Mouse (Mus musculus): ENCODE measurements around the gene Ddr1.
"Not testable (repeated sequence)": the region's sequence is repeated elsewhere in the genome, so short reads cannot be mapped to it uniquely, and the experiment has no call there.

The Ddr1 gene

DNA sequence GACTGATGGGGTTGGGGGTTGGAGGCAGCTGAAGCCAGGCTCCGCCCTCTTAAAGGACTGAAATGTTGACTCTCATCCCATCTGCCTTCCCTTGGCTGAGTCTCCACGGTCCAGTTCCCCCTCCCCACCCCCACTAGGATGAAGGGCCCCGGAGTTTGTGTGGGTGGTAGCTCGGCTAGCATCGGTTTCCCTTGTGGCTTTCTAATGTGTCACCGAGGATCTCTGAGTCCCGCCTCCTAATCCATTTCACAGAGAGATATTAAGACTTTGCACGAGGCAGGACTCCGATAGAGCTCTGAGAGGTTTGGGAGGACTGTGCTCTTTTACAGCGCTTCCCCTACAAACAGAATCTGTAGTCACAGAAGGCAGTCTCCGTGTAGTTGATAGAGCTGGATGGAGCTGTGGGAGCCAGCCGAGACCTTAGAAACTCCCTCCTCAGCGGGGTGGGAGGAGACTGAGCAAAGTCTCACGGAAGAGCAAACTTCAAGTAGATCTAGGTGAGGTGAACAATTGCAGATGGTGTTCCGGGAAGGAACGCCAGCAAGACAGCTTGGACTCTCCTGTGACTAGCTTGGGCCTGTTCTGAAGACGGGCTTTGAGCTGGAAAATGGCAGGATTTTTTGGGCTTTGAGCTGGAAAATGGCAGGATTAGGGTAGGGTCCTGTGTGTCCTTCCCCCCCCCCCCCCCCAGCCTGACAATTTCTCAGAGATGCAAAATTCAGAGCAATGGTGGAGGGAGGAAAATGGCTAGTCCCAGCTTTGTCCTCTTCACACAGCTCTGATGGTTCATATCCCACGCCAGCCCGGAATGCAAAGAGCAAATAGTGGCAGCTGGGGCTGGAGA, at the start of gene Ddr1:
Gene Ddr1, minus strand, starts transcription at position 1 of the 844 bp plus-strand sequence.
- no peak for DNase-seq

DNA sequence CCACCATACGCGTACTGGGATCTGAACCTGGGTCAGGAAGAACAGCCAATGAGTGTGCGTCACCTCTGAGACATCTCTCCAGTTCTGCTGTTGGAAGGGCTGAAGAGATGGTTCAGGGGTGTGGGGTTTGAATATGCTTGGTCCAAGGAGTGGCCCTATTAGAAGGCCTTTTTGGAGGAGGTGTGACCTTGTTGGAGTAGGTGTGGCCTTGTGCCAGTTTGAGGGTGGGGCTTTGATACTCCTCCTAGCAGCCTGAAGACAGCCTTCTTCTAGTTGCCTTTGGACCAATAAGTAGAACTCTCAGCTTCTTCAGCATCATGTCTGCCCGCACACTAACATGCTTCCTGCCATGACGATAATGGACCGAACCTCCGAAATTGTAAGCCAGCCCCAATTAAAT, 49.2 kb upstream of the Ddr1 start:
- no peak for DNase-seq

DNA sequence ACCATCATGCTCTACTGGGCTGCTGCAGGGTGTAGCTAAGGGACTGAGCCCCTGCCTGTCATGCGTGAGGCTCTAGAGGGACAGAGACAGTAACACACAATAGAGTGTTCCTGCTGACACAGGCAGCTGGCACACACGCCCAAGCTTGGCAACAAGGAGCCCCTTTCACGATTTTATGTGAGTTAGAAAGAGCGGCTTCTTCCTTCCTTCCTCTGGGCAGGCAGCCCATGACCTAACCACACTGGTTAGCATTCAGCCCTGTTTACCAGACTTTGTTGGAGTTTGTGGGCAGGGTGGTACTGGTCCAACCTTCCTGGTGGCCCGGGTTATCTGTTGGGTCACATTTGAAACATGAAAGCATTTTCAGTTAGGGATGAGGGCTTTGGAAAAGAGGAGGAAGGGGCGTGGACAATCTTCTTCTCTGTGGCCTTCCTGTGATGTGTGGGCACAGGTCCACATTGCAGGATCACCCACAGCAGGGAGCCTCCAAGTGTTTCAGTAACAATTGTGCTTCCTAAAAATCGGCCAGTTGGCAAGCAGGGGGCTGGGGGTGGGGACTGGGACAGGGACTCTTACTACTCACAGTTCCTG, 47.9 kb upstream of the Ddr1 start:
- DNase-seq, result no peak

DNA sequence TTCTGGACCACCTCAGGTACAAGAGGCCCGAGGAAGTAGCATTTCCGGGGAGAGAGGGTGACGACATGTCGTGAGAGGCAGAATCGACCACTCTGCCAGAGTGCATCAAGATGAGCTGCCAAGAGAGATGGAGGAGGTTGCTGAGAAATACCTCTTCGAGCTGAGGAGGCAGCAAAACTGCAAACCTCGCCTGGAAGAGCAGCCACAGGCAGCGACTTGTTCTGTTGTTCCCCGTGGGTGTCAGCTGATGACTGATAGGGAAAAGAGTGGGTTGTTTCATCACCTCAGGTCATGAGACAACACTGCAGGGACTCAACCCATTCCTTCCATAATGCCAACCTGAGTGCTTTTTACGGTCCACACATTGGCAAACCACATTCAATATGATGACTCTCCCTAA, 45.3 kb upstream of the Ddr1 start:
- no peak for DNase-seq

DNA sequence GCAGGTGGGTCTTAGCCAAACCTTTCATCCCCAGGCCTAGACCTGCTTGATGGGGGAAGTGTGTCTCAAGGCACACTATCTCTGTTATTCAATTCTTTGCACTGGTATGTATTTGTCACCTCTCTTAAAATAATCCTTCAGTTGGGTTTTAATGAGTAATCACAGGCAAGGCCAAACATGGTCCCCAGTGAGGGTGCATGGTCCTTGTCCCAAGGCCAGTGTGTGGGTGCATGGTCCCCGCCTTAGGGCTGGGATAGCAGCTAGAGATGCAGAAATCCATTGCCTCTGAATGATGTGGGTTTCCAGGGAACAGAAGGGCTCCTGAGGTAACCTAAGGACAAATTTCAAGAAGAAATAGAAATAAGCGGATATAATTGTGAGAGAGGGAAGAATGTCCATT, 39.9 kb upstream of the Ddr1 start:
- DNase-seq, result no peak

DNA sequence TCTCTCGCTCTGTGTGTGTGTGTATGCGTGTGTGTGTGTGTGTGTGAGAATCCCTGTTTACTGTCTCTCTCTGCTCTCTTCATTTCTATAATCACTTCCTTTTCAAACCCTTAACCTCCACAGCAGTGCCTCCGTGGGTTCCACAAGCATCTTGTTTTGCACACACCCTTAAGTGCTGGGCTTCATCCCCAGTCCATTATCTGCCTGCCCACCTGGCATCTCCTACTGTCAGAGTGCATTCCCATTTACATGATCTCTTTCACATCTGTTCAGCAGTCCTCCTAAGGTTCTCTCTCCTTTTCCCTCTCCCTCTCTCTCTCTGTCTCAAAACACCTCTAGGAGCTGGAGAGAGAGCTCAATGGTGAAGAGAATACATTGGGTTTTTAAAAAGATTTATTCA, 38.5 kb upstream of the Ddr1 start:
- no peak for DNase-seq

DNA sequence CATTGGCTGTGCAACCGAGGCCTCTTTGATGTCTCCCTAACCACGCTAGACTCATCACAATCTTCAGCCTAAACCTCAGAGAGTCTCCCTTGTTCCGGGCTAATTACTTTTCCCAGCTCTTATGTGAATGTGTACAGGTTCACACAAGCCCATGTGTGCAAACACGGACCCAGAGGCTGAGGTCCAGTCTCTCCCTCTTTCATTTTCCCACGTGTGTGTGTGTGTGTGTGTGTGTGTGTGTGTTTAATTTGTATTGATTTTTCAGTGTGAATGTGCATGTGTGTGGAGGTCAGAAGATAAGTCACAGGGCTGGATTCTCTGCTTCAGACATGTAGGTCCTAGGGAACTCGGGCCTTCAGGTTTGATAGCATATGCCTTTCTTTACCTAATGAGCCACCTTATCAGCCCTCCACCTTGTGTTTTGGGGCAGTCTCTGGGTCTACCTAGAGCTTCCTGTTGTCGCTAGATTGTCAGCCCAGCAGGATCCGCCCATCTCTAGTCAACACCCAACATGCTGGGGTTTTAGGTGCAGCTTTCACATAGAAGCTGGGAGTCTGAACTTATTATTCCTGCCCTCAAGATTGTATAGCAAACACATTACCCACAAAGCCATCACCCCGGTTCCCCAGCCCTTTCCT, 37.3 kb upstream of the Ddr1 start:
- no peak for DNase-seq

DNA sequence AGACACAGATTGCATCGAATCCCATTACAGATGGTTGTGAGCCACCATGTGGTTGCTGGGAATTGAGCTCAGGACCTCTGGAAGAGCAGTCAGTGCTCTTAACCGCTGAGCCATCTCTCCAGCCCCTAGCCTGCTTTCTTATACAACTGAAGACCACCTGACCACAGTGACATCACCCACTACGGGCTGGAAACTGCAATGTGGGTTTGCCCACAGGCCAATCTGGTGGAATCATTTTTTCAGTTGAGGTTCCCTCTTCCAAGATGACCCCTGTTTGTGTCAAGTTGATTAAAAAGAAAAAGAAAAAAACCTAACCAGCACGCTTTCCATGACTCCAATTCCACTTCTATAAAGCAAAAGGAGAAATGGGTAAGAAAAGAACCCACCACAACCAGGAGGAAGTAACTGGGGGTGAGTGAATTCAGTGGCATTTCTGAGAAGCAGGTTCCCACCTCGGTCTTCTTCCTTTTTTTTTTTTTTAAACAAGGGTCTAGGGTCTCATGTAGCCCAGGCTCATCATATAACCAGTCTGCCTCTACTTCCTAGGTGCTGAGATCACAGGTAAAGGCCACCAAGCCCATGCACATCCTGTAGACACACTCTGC, 36.0 kb upstream of the Ddr1 start:
- DNase-seq, result no peak

DNA sequence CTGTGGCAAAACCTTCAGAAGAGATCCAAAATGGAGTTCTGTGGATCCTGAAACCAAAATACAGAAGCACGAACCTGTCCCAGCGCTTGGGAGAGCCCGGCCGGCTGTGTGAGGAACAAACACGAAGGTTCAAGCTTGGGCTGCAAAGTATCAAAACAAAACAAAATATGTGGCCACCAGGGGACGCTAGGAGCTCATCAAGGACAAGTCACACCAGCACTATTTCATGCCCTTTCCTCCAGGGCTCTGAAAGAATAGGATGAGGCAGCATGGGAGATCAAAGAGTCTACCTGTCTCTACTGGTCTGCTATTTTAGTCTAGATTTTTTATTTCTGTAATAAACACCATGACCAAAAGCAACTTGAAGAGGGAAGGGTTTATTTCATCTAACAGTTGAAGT, 35.3 kb upstream of the Ddr1 start:
- DNase-seq, result peak; percentile 96

DNA sequence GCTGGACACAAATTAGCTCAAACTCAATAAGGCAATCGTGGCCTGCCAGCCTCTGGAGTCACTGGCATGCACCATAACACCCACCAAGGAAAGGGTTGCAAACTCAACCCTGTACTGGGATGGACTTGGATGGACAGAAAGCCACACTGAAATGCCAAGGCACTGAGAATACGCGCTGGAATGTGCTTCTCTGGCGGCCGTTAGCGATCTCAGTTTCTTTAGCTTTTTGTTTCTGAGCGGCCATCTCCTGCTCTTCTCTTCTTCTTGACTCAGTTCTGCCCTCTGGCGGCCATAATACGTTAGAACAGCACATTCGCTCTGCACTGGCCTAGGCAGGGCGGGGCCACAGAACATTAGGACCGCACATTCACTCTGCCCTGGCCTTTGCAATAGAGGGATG, 33.3 kb upstream of the Ddr1 start:
- peak; percentile 82 for DNase-seq

DNA sequence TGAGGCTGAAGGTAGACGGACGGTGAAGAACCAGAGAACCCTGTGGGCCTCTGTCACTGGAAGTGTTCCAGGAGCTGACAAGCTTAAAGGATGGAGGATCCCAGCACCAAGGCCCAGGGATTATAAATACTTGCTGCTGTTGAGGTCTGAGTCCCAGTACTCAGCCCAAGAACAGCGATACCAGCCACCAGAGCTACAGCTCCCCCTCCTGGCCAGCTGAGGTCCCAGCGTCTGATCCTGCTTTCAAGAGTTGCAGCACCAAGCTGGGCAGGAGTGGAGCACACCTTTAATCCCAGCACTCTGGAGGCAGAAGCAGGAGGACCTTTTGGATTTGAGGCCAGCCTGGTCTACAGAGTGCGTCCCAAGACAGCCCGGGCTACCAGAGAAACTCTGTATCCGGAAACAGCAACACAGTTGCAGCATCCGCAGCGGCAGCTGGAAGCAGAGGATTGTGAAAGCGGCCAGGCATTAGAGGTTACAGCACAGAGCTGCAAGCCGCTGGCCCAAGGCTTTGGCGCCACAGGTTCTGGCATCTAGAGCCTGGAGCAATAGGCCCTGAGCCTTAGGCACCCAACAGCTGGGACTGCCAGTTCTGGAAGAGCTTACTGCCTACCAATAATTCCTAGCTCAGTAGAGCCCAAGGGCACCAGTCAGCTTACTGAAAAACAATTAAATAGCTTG, 32.0 kb upstream of the Ddr1 start:
- DNase-seq, result peak; percentile 56

DNA sequence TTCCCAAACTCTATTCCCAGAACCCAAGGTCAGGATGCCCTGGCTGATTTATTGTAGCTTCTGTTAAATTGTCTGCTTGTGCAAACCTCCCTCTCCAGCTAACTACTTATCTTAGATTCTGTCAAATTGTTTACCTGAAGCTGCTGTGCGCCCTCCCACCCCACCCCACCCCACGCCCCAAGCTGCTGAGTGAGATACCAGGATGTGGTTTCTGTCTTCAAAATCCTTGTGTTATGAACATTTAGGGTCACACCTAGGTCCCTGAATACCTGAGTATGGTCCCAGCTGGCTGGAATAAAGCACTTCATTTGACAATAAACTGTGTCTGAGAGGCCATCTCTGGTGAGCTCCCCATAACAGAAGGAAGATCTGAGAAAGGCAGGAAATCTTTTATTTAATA, 30.1 kb upstream of the Ddr1 start:
- DNase-seq, result no peak

DNA sequence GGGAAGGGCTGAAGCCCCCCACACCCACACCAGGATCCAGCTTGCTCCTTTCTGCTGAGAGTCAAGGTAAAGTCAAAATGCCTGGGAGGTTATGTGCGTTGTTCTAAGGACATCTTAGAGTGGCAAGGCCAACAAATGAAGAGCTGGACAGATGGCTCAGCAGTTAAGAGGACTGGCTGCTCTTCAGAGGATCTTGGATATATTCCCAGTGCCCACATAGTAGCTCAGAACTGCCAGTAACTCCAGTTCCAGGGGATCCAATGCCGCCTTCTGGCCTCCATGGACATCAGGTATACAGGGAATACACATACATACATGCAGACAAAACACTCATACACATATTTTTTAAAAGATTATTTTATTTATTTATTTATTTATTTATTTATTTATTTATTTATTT, 29.0 kb upstream of the Ddr1 start:
- DNase-seq, result no peak

DNA sequence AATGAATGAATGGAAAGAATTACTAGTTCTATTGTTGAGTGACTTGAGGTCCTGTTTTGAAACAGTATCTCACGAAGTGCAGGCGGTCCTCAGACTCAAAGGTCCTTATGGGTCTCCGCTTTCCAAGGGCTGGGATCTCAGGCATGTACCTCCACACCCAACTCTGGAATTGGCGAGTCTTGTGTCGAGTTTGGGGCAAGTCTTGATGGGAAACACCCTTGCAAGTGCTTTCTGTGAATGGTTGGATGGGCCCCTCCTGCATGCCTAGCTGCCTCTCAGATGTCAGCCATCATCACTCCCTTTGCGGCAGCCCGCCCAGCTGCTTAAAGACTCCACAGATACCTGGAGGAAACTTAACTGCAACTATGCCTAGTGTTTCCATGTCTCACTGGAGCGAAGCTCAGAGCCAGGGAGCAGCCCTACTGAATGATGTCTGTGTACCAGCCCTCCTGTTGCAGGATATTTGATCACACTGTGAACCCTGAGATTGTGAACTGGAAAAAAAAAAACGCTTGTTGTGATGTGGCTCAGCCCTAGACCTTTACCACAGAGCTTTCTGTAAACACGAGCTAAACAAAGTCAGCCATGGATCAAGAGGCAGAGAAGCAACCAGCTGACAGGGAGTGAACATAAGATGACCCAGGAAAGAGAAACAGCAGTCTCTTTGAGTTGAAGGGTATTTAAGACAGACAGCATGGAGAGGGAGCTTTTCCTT, 27.2 kb upstream of the Ddr1 start:
- no peak for DNase-seq

DNA sequence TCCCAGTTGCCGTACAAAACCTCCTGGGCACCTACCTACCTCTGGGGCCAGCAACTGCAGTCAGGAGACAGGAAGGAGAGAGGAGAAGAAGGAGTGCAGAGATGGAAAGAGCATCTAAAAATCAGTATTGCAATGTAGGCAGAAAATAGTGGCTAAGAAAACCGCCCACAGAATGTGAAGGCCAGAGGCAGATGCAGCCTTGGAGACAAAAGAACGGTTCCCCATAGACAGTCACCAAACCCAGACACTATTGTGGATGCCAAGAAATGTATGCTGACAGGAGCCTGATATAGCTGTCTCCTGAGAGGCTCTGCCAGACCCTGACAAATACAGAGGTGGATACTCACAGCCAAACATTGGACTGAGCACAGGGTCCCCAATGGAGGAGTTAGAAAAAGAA, 25.7 kb upstream of the Ddr1 start:
- not testable (repeated sequence) for DNase-seq

DNA sequence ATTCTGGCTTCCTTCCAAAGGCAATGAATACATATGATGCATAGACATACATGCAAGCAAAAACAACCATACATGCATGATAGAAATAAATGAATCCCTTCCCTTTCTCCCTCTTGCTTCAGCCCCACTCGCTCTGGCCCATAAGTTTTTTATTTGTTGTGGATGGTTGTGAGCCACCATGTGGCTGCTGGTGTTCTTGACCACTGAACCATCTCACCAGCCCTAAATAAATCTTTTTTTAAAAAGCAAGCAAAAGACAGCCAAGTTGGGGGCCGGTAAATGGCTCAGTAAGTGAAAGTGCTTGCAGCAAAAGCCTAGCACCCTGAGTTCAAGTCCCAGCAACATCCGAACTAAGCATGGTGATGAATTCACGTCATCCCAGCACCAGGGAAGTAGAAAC, 24.4 kb upstream of the Ddr1 start:
- DNase-seq, result no peak

DNA sequence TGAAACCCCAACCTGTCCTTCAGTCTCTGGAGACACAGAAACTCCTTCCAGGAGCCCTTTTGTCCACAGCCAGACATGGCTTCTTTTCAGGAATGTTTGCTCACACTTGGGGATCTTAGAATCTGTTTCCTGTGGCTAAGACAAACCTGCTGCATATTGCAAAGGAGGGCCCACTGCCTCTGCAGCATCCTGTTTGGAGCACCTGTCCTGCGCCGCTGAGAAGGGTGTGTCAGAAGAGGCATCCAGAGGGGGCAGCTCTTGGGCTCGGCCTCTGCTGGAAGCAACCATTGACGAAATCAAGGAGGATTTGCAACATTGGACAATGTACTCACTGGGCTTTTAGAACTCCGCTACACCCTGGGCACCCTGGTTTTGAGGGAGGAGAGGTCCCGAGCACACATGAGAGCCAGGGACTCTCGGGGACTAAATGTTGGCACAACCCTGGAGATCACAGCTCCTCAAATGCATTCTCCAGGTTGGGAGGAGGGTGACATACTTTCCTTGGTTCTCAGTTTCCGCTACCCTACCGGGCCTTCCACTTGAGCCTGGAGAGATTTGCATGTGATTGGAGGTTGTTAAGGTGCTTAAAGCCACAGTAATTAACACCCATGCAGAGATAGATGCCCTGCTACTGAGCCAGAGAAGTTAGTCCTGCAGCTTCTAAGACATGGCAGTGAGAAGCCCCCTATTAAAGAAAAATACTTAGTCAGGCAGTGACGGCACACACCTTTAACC, 23.2 kb upstream of the Ddr1 start:
- DNase-seq, result no peak

DNA sequence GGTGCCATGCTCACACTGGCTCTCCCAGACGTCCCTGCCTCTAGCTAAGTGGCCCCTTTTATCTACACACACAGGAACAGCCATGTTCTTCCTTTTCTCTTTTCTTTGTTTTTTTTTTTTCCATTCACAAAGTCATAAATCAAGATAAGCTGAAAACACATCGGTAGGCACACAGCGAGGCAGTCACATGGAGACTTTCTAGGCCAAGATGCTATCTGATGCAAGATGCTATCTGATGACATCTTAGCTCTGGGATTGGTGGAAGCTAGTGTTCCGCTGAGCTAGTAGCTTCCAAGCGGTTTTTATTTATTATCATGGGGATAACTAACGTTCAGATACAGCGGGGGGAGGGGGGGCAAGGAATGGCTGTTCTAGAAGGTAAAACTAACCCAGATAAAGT, 22.6 kb upstream of the Ddr1 start:
- DNase-seq, result no peak

DNA sequence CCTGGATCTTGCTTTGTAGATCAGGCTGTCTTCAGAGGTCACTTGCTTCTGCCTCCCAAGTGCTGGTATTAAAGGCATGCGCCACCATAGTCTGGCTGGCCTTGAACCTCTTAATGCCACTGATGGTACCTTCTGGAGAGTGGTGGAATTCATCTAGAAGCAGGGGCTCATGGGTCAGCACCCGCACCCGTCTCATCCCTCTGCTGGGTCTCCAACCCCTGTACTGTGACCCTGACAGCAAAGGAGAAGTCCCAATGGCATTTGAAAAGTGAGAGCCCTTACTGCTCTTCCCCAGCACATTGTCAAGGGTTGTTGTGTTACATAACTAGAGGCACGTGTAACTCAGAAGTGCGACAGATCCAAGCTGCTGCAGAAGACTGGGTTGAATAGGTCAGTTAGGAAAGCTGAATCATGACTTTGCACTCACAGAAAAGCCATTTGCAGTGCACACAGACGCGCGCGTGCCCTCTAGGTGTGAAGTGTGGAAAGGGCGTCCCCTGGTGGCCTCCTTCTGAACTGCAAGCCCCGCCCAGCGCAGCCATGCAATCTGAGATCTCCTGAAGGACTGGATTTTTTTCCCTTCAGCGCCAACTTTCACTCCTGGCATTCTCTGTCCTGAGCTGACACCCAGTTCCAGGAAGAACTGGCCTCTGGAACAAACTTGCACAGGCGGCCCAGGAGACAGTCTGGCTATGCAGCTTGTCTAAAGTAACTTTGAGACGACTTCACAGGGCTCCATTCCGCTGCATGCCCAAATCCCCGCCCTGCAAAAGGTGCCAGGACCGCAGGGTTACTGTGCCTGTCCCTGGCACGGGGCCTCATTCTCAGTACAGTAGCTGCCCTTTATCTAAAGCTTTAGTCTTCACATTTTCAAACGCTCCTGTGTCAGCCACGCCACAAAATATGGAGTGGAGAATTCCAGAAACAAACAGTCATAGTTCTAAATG, 21.1 kb upstream of the Ddr1 start:
- peak; percentile 96 for DNase-seq

DNA sequence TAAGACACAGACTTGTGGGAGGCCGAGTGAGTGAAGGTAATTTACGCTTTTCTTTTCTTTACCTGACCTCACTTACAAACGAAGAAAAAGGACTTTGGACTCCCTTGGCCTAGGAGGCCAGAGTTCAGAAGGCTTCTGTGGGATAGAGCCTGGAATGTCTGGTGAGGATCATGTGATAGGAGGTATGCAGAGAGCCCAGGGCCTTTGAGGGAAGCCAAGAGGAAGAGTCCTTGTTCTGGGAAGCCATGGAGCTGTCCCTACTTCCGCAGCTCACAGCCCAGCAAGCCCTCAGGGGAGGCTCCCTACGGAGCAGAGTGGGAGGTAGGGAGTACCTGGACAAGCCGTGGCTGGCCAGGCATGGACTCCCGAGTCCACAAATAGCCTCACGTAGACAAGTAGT, 17.3 kb upstream of the Ddr1 start:
- no peak for DNase-seq

DNA sequence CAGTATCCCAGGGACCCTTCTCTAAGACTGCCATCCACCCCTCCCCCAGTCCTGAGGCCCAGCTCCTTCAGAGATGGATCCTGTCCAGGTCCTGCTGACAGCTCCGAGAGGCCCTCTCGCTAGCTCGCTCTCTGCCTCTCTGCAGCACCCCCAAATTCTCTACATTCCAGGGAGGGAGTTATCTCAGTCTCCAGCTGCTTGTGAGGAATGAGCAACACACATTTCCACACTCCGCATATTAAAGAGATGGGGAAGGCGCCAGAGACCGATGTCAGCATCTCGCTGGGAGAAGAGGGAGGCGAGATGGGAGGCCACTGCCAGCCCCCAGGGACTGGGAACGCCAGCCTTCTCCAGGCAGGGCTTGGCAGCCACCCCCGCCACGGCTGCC, 15.9 kb upstream of the Ddr1 start:
- DNase-seq, result no peak
